Mouse (Mus musculus): ENCODE measurements around the gene Ap5z1.

GRCm38 (mm10) chr5:142468375-142468774 lies 4.6 kb downstream of the Ap5z1 start:
- TF ChIP-seq CTCF (IDR thresholded peaks at IDR 0.05; ENCODE audit: low read depth, low read length) (no peak), POLR2A (IDR thresholded peaks at IDR 0.05; ENCODE audit: insufficient read depth, low read length) (no peak), EP300 (IDR thresholded peaks at IDR 0.05; ENCODE audit: insufficient read depth, low read depth, low read length) (no peak)
